Mouse (Mus musculus): Measurements from ENCODE around the gene Cenpo.

DNA sequence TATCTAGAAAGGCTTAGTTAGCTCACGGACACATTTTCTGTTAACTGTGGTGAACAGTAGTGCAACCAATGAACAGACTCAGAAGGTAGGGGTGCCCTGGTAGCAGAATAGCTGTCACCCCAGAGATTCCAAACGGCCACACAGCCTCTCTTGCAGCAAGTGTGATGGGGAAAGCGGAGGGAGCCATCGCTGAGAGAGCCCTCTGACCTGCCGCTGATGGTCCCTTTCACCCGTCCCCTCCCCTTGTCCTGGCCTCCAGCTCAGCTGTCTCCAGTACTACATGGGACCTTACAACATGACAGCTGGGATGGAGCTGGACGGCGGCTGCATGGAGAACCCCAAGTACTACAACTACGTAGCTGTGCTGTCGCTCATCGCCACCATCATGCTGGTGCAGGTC, 28.0 kb downstream of the Cenpo start:
- TF ChIP-seq CTCF (IDR thresholded peaks at IDR 0.05; ENCODE audit: low read depth, low read length), result no peak
- no peak for TF ChIP-seq POLR2A (IDR thresholded peaks at IDR 0.05; ENCODE audit: borderline replicate concordance, low read depth, low read length)

Measured in bone marrow macrophage, adult 2 months (primary cell).